Mouse (Mus musculus): ENCODE data around the gene Rbmx2. TPM values are rescaled to one million over a fixed set of nuclear protein-coding genes. Genes with fewer than 3 reads are reported as not detected.

The Rbmx2 gene
- polyA plus RNA-seq, 1 experiment from 2014 or later = 10.5 TPM

DNA sequence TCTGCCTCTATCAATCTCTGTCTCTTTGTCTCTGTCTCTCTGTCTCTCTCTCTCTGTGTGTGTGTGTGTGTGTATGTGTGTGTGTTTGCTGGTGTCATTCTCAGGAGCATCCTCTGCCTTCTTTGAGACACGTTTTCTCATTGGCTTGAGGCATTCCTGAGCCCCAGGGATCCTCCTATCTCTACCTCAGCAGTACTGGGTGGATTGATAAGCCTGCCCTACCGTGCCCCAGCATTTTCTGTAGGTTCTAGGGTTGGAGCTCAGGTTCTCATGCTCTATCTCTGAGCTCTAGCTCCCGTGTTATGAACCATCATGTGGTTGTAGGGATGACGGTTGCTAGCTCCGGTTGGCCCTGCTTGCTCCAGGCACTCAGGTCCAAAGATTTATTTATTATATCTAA, 10.9 kb upstream of the Rbmx2 start:
- H3K4me3 ChIP-seq (ENCODE audit: low read depth, low read length) = no peak overlapping the region
- H3K9me3 ChIP-seq (ENCODE audit: low read length) = no peaks in the 10 kb centered on the region
- H3K36me3 ChIP-seq (replicated peaks; ENCODE audit: insufficient read depth, low read length) = no peaks in the 10 kb centered on the region
- DNase-seq = no peak
- H3K4me1 ChIP-seq (ENCODE audit: insufficient read depth) = no peaks in the 10 kb centered on the region
- H3K9ac ChIP-seq (replicated peaks) = no peak overlapping the region
- WGBS (ENCODE audit: insufficient replicate concordance) = 54% methylated on average over 5 of the region's 5 CpGs
- no peak overlapping the region for H3K4me2 ChIP-seq (ENCODE audit: low read depth, low read length)
- no peak for TF ChIP-seq CTCF (IDR thresholded peaks at IDR 0.05; ENCODE audit: low read depth)
- TF ChIP-seq EP300 (IDR thresholded peaks at IDR 0.05; ENCODE audit: low read depth) = no peak
- no peaks in the 10 kb centered on the region for H3K27me3 ChIP-seq (ENCODE audit: insufficient read depth, low read length)
- no peak overlapping the region for H3K27ac ChIP-seq (ENCODE audit: low read depth)
- ATAC-seq = no peak

DNA sequence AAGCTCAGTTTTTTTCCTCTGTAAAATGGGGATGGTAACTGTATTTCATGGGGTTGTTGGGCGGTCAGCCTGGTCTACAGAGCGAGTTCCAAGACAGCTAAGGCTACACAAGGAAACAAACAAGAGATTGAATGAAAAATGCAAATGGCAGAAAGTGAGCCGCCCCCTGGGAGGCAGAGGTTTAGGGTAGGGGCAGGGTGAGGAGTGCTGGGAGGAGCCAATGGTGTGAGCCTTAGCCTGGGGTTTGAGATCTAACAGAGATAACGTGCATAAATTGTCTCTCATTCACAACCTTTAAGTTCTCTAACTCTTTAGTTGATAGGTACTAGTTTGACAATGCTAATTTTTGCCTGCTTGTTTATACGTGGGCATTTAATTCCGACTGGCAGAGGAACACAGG, 344 bp upstream of the Rbmx2 start:
- Histone ChIP-seq H3K4me1 (ENCODE audit: insufficient read depth) (0 out of 2 replicates have a peak, but pooled peaks cover 4% of the 10 kb centered on the region), H3K4me3 (ENCODE audit: low read depth, low read length) (peak overlapping the region; percentile 60), H3K27ac (ENCODE audit: low read depth) (no peak overlapping the region), H3K9ac (replicated peaks) (no peak overlapping the region), H3K27me3 (ENCODE audit: insufficient read depth, low read length) (no peaks in the 10 kb centered on the region), H3K36me3 (replicated peaks; ENCODE audit: insufficient read depth, low read length) (no peaks in the 10 kb centered on the region), H3K4me2 (ENCODE audit: low read depth, low read length) (peak overlapping the region; percentile 70), H3K9me3 (ENCODE audit: low read length) (no peaks in the 10 kb centered on the region)
- ATAC-seq = peak; percentile 51
- 33% methylated on average over 6 of the region's 6 CpGs for WGBS (ENCODE audit: insufficient replicate concordance)
- DNase-seq = no peak
- no peak for TF ChIP-seq CTCF (IDR thresholded peaks at IDR 0.05; ENCODE audit: low read depth)
- TF ChIP-seq EP300 (IDR thresholded peaks at IDR 0.05; ENCODE audit: low read depth) = no peak

DNA sequence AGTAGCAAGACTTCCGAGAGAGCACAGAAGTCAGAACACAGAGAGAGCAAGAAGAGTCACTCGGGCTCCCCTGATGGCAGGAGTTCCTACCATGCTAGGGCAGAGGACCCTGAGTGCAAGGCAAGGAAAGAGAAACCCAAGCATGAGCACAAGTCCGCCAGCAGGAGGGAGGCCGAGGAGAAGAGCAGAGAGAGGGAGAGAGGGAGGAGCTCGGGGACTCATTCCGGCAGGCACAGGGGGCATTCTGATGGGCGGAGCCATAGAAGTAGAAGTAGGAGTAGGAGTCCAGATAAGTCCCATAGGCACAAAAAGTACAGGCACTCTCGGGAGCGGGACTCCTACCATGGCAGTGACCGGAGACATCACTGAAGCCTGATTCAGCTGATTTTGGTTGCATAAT, 14.9 kb downstream of the Rbmx2 start:
- no peaks in the 10 kb centered on the region for H3K27me3 ChIP-seq (ENCODE audit: insufficient read depth, low read length)
- TF ChIP-seq CTCF (IDR thresholded peaks at IDR 0.05; ENCODE audit: low read depth) (no peak), EP300 (IDR thresholded peaks at IDR 0.05; ENCODE audit: low read depth) (no peak)
- no peaks in the 10 kb centered on the region for H3K4me1 ChIP-seq (ENCODE audit: insufficient read depth)
- no peak overlapping the region for H3K9ac ChIP-seq (replicated peaks)
- WGBS (ENCODE audit: insufficient replicate concordance) = 86% methylated on average over 10 of the region's 10 CpGs
- no peak overlapping the region for H3K4me2 ChIP-seq (ENCODE audit: low read depth, low read length)
- H3K36me3 ChIP-seq (replicated peaks; ENCODE audit: insufficient read depth, low read length) = no peaks in the 10 kb centered on the region
- H3K9me3 ChIP-seq (ENCODE audit: low read length) = no peaks in the 10 kb centered on the region
- H3K27ac ChIP-seq (ENCODE audit: low read depth) = no peak overlapping the region
- ATAC-seq (no peak), DNase-seq (no peak)
- H3K4me3 ChIP-seq (ENCODE audit: low read depth, low read length) = no peak overlapping the region

DNA sequence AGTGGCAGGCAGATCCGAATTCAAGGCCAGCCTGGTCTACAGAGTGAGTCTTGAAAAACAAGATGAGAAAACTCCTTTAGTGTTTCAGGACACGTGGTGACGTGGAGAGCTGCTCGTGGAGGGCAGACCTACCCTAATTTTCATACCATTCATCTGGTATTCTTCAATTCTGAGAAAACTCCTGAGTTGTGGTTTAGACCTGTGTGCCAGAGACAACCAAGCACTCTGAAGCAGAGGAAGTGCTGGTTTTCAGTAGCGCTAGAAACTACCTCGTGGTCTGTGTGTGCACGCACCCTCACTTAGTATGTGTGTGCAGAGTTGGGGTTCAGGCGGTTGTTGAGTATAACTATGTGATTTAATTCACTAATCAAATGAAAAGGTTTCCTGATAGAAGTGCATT, 18.0 kb downstream of the Rbmx2 start:
- no peaks in the 10 kb centered on the region for H3K4me1 ChIP-seq (ENCODE audit: insufficient read depth)
- TF ChIP-seq CTCF (IDR thresholded peaks at IDR 0.05; ENCODE audit: low read depth) (no peak), EP300 (IDR thresholded peaks at IDR 0.05; ENCODE audit: low read depth) (no peak)
- no peak overlapping the region for H3K9ac ChIP-seq (replicated peaks)
- no peaks in the 10 kb centered on the region for H3K9me3 ChIP-seq (ENCODE audit: low read length)
- 77% methylated on average over 8 of the region's 8 CpGs for WGBS (ENCODE audit: insufficient replicate concordance)
- no peak overlapping the region for H3K27ac ChIP-seq (ENCODE audit: low read depth)
- H3K4me3 ChIP-seq (ENCODE audit: low read depth, low read length) = no peak overlapping the region
- no peak for ATAC-seq
- no peak for DNase-seq
- no peaks in the 10 kb centered on the region for H3K36me3 ChIP-seq (replicated peaks; ENCODE audit: insufficient read depth, low read length)
- no peak overlapping the region for H3K4me2 ChIP-seq (ENCODE audit: low read depth, low read length)
- no peaks in the 10 kb centered on the region for H3K27me3 ChIP-seq (ENCODE audit: insufficient read depth, low read length)

DNA sequence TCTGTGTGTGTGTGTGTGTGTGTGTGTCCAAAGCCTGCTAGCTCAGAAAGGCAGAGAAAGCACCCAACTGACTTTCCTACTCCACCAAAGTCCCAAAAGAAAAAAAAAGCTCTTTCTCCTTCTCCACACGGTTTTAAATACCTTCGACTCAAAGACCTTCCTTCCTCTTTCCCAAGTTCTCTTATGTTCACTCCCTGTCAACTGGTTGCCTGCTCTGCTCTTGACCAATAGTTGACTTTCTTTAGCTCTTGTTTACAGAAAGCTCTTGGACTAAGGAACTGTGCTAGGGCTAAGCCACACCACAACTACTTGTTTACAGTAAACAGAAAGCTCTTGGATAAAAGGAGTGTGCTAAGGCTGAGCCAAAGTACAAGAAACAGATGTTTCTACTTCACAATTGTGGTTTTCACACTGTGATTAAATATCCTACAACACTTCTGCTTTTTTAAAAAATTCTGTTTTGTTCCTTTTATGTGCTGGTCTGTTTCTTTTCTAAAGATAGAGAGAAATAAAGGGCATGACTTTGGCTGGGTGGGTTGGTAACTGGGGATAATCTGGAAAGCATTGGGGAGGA, 60.0 kb downstream of the Rbmx2 start:
- no peak for ATAC-seq
- Histone ChIP-seq H3K27ac (ENCODE audit: low read depth) (no peak overlapping the region), H3K36me3 (replicated peaks; ENCODE audit: insufficient read depth, low read length) (no peaks in the 10 kb centered on the region), H3K9ac (replicated peaks) (no peak overlapping the region), H3K4me1 (ENCODE audit: insufficient read depth) (no peaks in the 10 kb centered on the region), H3K4me3 (ENCODE audit: low read depth, low read length) (no peak overlapping the region), H3K9me3 (ENCODE audit: low read length) (no peaks in the 10 kb centered on the region), H3K27me3 (ENCODE audit: insufficient read depth, low read length) (no peaks in the 10 kb centered on the region), H3K4me2 (ENCODE audit: low read depth, low read length) (no peak overlapping the region)
- no peak for TF ChIP-seq EP300 (IDR thresholded peaks at IDR 0.05; ENCODE audit: low read depth)
- TF ChIP-seq CTCF (IDR thresholded peaks at IDR 0.05; ENCODE audit: low read depth) = no peak
- WGBS (ENCODE audit: insufficient replicate concordance) = 37% methylated on average over 2 of the region's 2 CpGs
- no peak for DNase-seq

Other genes starting within 250 kb of the Rbmx2 start
- 1.3 and 1.5 TPM in 2 replicates for gene Elf4, start 231.9 kb upstream of the Rbmx2 start, polyA plus RNA-seq (2015; fragmentation: Nextera tagmentation; extraction: Ambion mirVana)
- gene Aifm1, start 181.4 kb upstream of the Rbmx2 start, polyA plus RNA-seq (2015; fragmentation: Nextera tagmentation; extraction: Ambion mirVana) = 64.0 and 67.7 TPM in 2 replicates
- 0.18 and 0.21 TPM in 2 replicates for gene Rab33a, start 175.7 kb upstream of the Rbmx2 start, polyA plus RNA-seq (2015; fragmentation: Nextera tagmentation; extraction: Ambion mirVana)
- 1.8 and 1.9 TPM in 2 replicates for gene Zfp280c, start 100.5 kb upstream of the Rbmx2 start, polyA plus RNA-seq (2015; fragmentation: Nextera tagmentation; extraction: Ambion mirVana)
- gene Slc25a14, start 71.6 kb upstream of the Rbmx2 start, polyA plus RNA-seq (2015; fragmentation: Nextera tagmentation; extraction: Ambion mirVana) = 3.1 and 3.4 TPM in 2 replicates
- not detected in 2 replicates for gene Gpr119, start 20.5 kb upstream of the Rbmx2 start, polyA plus RNA-seq (2015; fragmentation: Nextera tagmentation; extraction: Ambion mirVana)
- gene Gm595, start 182.7 kb downstream of the Rbmx2 start, polyA plus RNA-seq (2015; fragmentation: Nextera tagmentation; extraction: Ambion mirVana) = 0.06 TPM in 1 of 2 replicates, not detected in the other